In genomic region chr5:131610702-131611101, GRCm38 (mm10) we compare ENCODE assay signal across 21 mouse cellular contexts.
DNase-seq lines count a peak whose midpoint lies in the region; ATAC-seq and TF ChIP-seq lines count a peak whose summit lies in the region.
"Had no signal": no experiment of that assay in that cellular context is flagged by ENCODE, and none has a peak within 500 bp of the region (broad histone marks: within the 10 kb centered on the region; RNA-seq: fewer than 3 reads in every experiment).

No protein-coding gene starts in this region.

- H3K9ac ChIP-seq in hindbrain, embryonic 13.5 days = no peak overlapping the region; the same call in 1 of the 2 replicates
- H3K9ac ChIP-seq in hindbrain, embryonic 11.5 days (ENCODE audit: low read depth, low read length) = no peak overlapping the region
- H3K9ac ChIP-seq in midbrain, embryonic 16.5 days (ENCODE audit: low read depth, low read length) = no peak overlapping the region
- no peak overlapping the region for H3K9ac ChIP-seq in midbrain, postnatal 0 days (replicated peaks; ENCODE audit: low read length, poor library complexity, severe bottlenecking)
- H3K9ac ChIP-seq in neural tube, embryonic 15.5 days (replicated peaks) = no peak overlapping the region
- no peak overlapping the region for H3K9ac ChIP-seq in liver, embryonic 11.5 days (ENCODE audit: low read depth, low read length)
- H3K9ac ChIP-seq: limb, embryonic 15.5 days; liver, embryonic 15.5 days had no signal

- 0 out of 2 replicates have a peak, but pooled peaks cover 5% of the 10 kb centered on the region for H3K27me3 ChIP-seq in hindbrain, embryonic 13.5 days
- H3K27me3 ChIP-seq in hindbrain, embryonic 11.5 days (ENCODE audit: control insufficient read depth, insufficient read depth, low read length) = peaks cover 7% of the 10 kb centered on the region
- H3K27me3 ChIP-seq in kidney, adult 2 months (replicated peaks; ENCODE audit: control insufficient read depth, insufficient read depth, low read length) = no peaks in the 10 kb centered on the region
- no peaks in the 10 kb centered on the region for H3K27me3 ChIP-seq in midbrain, embryonic 16.5 days (ENCODE audit: control insufficient read depth, insufficient read depth, low read depth, low read length)
- H3K27me3 ChIP-seq in midbrain, postnatal 0 days (ENCODE audit: insufficient read depth, low read length) = no peaks in the 10 kb centered on the region
- H3K27me3 ChIP-seq in neural tube, embryonic 15.5 days (replicated peaks) = no peaks in the 10 kb centered on the region
- H3K27me3 ChIP-seq in liver, embryonic 11.5 days (replicated peaks; ENCODE audit: control insufficient read depth, insufficient read depth, low read length) = peaks cover 7% of the 10 kb centered on the region
- H3K27me3 ChIP-seq: limb, embryonic 15.5 days had no signal

- TF ChIP-seq CTCF in kidney, adult 2 months (conservative IDR thresholded peaks at IDR 0.05; ENCODE audit: insufficient read depth, insufficient read length, low read depth, low read length) = no peak
- TF ChIP-seq CTCF in midbrain, postnatal 0 days (IDR thresholded peaks at IDR 0.05) = no peak

- H3K36me3 ChIP-seq in hindbrain, embryonic 13.5 days = no peaks in the 10 kb centered on the region
- H3K36me3 ChIP-seq in hindbrain, embryonic 11.5 days (ENCODE audit: control insufficient read depth, insufficient read depth, low read length) = no peaks in the 10 kb centered on the region
- no peaks in the 10 kb centered on the region for H3K36me3 ChIP-seq in kidney, adult 2 months (ENCODE audit: control insufficient read depth, insufficient read depth, low read length)
- no peaks in the 10 kb centered on the region for H3K36me3 ChIP-seq in midbrain, embryonic 16.5 days (ENCODE audit: control insufficient read depth, insufficient read depth, low read length)
- H3K36me3 ChIP-seq in midbrain, postnatal 0 days (ENCODE audit: insufficient read depth, low read length) = no peaks in the 10 kb centered on the region
- H3K36me3 ChIP-seq in neural tube, embryonic 15.5 days = no peaks in the 10 kb centered on the region
- H3K36me3 ChIP-seq in liver, embryonic 11.5 days (ENCODE audit: control insufficient read depth, insufficient read depth, low read length) = no peaks in the 10 kb centered on the region
- H3K36me3 ChIP-seq: forebrain, embryonic 10.5 days; limb, embryonic 15.5 days; liver, embryonic 15.5 days had no signal

- peak overlapping the region; percentile 69 for H3K4me2 ChIP-seq in hindbrain, embryonic 13.5 days
- H3K4me2 ChIP-seq in hindbrain, embryonic 11.5 days (replicated peaks; ENCODE audit: low read depth, low read length) = no peak overlapping the region; the same call in 1 of the 2 replicates
- peak overlapping the region; percentile 8 for H3K4me2 ChIP-seq in midbrain, embryonic 16.5 days (ENCODE audit: low read length)
- no peak overlapping the region for H3K4me2 ChIP-seq in midbrain, postnatal 0 days (ENCODE audit: low read depth, low read length, poor library complexity, severe bottlenecking)
- peak overlapping the region; percentile 64 for H3K4me2 ChIP-seq in neural tube, embryonic 15.5 days
- H3K4me2 ChIP-seq in liver, embryonic 11.5 days = no peak overlapping the region
- H3K4me2 ChIP-seq: limb, embryonic 15.5 days; liver, embryonic 15.5 days had no signal

- H3K27ac ChIP-seq in hindbrain, embryonic 13.5 days = 0 out of 2 replicates have a peak overlapping the region, but pooled peaks have one; percentile 41
- no peak overlapping the region for H3K27ac ChIP-seq in hindbrain, embryonic 11.5 days (ENCODE audit: low read depth, low read length)
- no peak overlapping the region for H3K27ac ChIP-seq in kidney, adult 2 months (ENCODE audit: insufficient read depth, low read depth, low read length)
- H3K27ac ChIP-seq in midbrain, embryonic 16.5 days (ENCODE audit: low read length) = no peak overlapping the region
- H3K27ac ChIP-seq in midbrain, postnatal 0 days (ENCODE audit: low read depth, low read length) = no peak overlapping the region
- H3K27ac ChIP-seq in neural tube, embryonic 15.5 days (replicated peaks) = no peak overlapping the region
- H3K27ac ChIP-seq in liver, embryonic 11.5 days (ENCODE audit: low read depth, low read length) = no peak overlapping the region
- H3K27ac ChIP-seq: forebrain, embryonic 10.5 days; gastrocnemius, adult 2 months; limb, embryonic 15.5 days; liver, embryonic 15.5 days; macrophage; stomach, postnatal 0 days had no signal

- no peak for DNase-seq in hindbrain, embryonic 11.5 days (ENCODE audit: low spot score)
- peak; percentile 58 for DNase-seq in kidney, adult 2 months
- no peak for DNase-seq in kidney, postnatal 14 days
- no peak for DNase-seq in midbrain, postnatal 0 days (ENCODE audit: low spot score)
- DNase-seq in liver, embryonic 11.5 days (ENCODE audit: low spot score) = no peak
- DNase-seq: adrenal gland, postnatal 36 days; cerebellum, adult 9-10 months; gastrocnemius, adult 2 months; layer of hippocampus, adult 9-11 months; left cerebral cortex, postnatal 4 days; thymus, adult 2 months; thymus, postnatal 4 days had no signal

- 76% methylated on average over 10 of the region's 10 CpGs for WGBS in hindbrain, embryonic 13.5 days
- 85% methylated on average over 10 of the region's 10 CpGs for WGBS in hindbrain, embryonic 11.5 days
- WGBS in kidney, adult 2 months = 49% methylated on average over 10 of the region's 10 CpGs
- WGBS in midbrain, embryonic 16.5 days = 79% methylated on average over 10 of the region's 10 CpGs
- 84% methylated on average over 10 of the region's 10 CpGs for WGBS in midbrain, postnatal 0 days
- WGBS in neural tube, embryonic 15.5 days = 64% methylated on average over 10 of the region's 10 CpGs
- 82% methylated on average over 10 of the region's 10 CpGs for WGBS in liver, embryonic 11.5 days

- no peak for TF ChIP-seq POLR2A in kidney, adult 2 months (IDR thresholded peaks at IDR 0.05; ENCODE audit: low read depth, low read length)

- peaks cover 51% of the 10 kb centered on the region for H3K4me1 ChIP-seq in hindbrain, embryonic 13.5 days (replicated peaks)
- no peaks in the 10 kb centered on the region for H3K4me1 ChIP-seq in hindbrain, embryonic 11.5 days (replicated peaks; ENCODE audit: control insufficient read depth, insufficient read depth, low read length)
- 0 out of 2 replicates have a peak, but pooled peaks cover 3% of the 10 kb centered on the region for H3K4me1 ChIP-seq in kidney, adult 2 months (ENCODE audit: control insufficient read depth, insufficient read depth, low read length)
- H3K4me1 ChIP-seq in midbrain, embryonic 16.5 days (ENCODE audit: control insufficient read depth, insufficient read depth, low read length) = peaks cover under 1% of the 10 kb centered on the region
- H3K4me1 ChIP-seq in midbrain, postnatal 0 days (ENCODE audit: insufficient read depth, low read length) = no peaks in the 10 kb centered on the region
- peaks cover 24% of the 10 kb centered on the region for H3K4me1 ChIP-seq in neural tube, embryonic 15.5 days
- no peaks in the 10 kb centered on the region for H3K4me1 ChIP-seq in liver, embryonic 11.5 days (replicated peaks; ENCODE audit: control insufficient read depth, insufficient read depth, low read length)
- H3K4me1 ChIP-seq: liver, embryonic 15.5 days had no signal

- no peaks in the 10 kb centered on the region for H3K9me3 ChIP-seq in hindbrain, embryonic 13.5 days
- no peaks in the 10 kb centered on the region for H3K9me3 ChIP-seq in hindbrain, embryonic 11.5 days (ENCODE audit: control insufficient read depth, low read length)
- no peaks in the 10 kb centered on the region for H3K9me3 ChIP-seq in midbrain, embryonic 16.5 days (replicated peaks; ENCODE audit: control insufficient read depth, low read length, poor library complexity, severe bottlenecking)
- no peaks in the 10 kb centered on the region for H3K9me3 ChIP-seq in midbrain, postnatal 0 days (ENCODE audit: low read length)
- no peaks in the 10 kb centered on the region for H3K9me3 ChIP-seq in neural tube, embryonic 15.5 days (replicated peaks)
- no peaks in the 10 kb centered on the region for H3K9me3 ChIP-seq in liver, embryonic 11.5 days (ENCODE audit: control insufficient read depth, low read length)
- H3K9me3 ChIP-seq: forebrain, embryonic 10.5 days; limb, embryonic 15.5 days; liver, embryonic 15.5 days had no signal

- no peak for ATAC-seq in hindbrain, embryonic 13.5 days (ENCODE audit: low FRiP score)
- ATAC-seq in hindbrain, embryonic 11.5 days (ENCODE audit: low FRiP score) = no peak
- no peak for ATAC-seq in midbrain, embryonic 16.5 days
- no peak for ATAC-seq in midbrain, postnatal 0 days (ENCODE audit: low FRiP score)
- ATAC-seq in neural tube, embryonic 15.5 days (ENCODE audit: low FRiP score) = no peak
- ATAC-seq in liver, embryonic 11.5 days (replicated peaks; ENCODE audit: low FRiP score) = no peak
- ATAC-seq: inflammation-experienced regulatory T-cells, adult 6 months had no signal

- H3K4me3 ChIP-seq in hindbrain, embryonic 13.5 days = peak overlapping the region; percentile 46
- no peak overlapping the region for H3K4me3 ChIP-seq in hindbrain, embryonic 11.5 days (ENCODE audit: low read depth, low read length)
- no peak overlapping the region for H3K4me3 ChIP-seq in kidney, adult 2 months (ENCODE audit: insufficient read depth, low read depth, low read length)
- H3K4me3 ChIP-seq in midbrain, embryonic 16.5 days (ENCODE audit: low read depth, low read length) = no peak overlapping the region
- no peak overlapping the region for H3K4me3 ChIP-seq in midbrain, postnatal 0 days (ENCODE audit: low read depth, low read length)
- H3K4me3 ChIP-seq in neural tube, embryonic 15.5 days (replicated peaks) = no peak overlapping the region
- H3K4me3 ChIP-seq in liver, embryonic 11.5 days (ENCODE audit: low read depth, low read length) = no peak overlapping the region
- H3K4me3 ChIP-seq: forebrain, embryonic 10.5 days; gastrocnemius, adult 2 months; limb, embryonic 15.5 days; liver, embryonic 15.5 days had no signal

Comparison
In these comparisons a context has a peak if more than half of its experiments do, and no peak if none do; other contexts are left out.
1. H3K4me2 ChIP-seq: peak in hindbrain, embryonic 13.5 days (single experiment), midbrain, embryonic 16.5 days (single experiment) and neural tube, embryonic 15.5 days (single experiment); none in hindbrain, embryonic 11.5 days (single experiment), midbrain, postnatal 0 days (single experiment) and liver, embryonic 11.5 days (single experiment).